Mouse (Mus musculus): ENCODE measurements at regions not wholly inside any gene's neighbourhood (a gene's known extent, or its start where the extent isn't known, plus 50 kb on each side); places are given as distances from the start of the nearest gene placed in this dataset.
"Not testable (repeated sequence)": the region's sequence is repeated elsewhere in the genome, so short reads cannot be mapped to it uniquely, and the experiment has no call there.

GRCm38 (mm10) chr10:25702146-25702545 is 166.1 kb upstream of the Smlr1 start:
- DNase-seq (ENCODE audit: low read depth, low spot score), result no peak

DNA sequence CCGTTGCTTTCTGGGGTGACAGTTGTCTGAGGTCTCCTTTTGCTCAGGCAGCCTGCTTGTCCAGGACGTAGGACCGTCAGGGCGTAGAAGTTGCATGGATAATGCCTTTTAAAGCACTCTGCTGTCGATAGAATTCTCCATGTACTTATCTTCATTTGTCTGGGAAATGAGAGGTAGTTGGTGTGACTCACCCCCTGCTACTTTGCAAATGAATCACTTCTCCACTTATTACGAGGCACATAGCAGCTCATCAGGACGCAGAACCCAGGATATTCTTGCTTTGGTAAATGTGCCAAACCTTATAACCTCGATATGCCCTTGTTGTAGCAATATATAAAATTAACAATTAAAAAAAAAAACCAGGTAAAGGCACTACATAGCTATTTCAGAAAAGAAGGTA is 159.7 kb upstream of the Smlr1 start:
- DNase-seq (ENCODE audit: low read depth, low spot score), result no peak

GRCm38 (mm10) chr10:25681243-25681642 is 145.2 kb upstream of the Smlr1 start:
- DNase-seq (ENCODE audit: low read depth, low spot score), result peak; percentile 52

DNA sequence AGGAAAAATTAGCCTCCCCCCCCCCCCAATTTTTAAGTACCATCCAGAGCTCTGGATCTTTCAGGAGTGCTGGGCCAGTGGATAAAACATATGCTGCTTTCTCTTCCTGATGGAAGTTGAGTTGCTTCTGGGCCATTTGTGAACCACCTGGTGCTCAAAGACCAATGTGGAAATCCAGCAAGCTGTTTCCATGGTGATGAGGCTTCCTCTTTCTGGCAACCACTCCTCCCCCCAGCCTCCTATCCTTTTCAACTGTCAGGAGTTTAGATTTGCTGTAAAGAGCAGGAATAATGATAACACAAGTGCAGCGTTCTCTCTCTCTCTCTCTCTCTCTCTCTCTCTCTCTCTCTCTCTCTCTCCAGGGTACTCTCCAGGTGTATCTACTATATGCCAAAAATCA is 141.8 kb upstream of the Smlr1 start:
- no peak for DNase-seq (ENCODE audit: low read depth, low spot score)

- DNase-seq (ENCODE audit: low read depth, low spot score), result no peak
These were observed 139.3 kb upstream of the Smlr1 start for GRCm38 (mm10) chr10:25675368-25675767.

DNA sequence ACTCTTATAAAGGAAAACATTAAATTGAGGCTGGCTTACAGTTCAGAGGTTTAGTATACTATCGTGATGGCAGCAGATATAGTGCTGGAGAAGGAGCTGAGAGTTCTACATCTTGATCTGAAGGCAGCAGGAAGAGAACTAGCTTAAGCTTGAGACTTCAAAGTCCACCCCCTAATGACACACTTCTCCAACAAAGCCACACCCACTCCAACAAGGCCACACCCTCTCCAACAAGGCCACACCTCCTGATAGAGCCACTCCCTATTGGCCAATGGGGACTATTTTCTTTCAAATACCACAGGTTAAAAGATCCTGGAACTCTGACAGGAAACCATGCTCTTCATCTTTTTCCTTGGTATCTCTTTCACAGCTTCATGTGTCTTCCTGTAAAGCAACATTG is 134.0 kb upstream of the Smlr1 start:
- DNase-seq (ENCODE audit: low read depth, low spot score), result no peak

GRCm38 (mm10) chr10:25652742-25653563 is 116.9 kb upstream of the Smlr1 start:
- DNase-seq (ENCODE audit: low read depth, low spot score), result no peak

- no peak for DNase-seq (ENCODE audit: low read depth, low spot score)
These were observed 111.7 kb upstream of the Smlr1 start for GRCm38 (mm10) chr10:25647740-25648139.

DNA sequence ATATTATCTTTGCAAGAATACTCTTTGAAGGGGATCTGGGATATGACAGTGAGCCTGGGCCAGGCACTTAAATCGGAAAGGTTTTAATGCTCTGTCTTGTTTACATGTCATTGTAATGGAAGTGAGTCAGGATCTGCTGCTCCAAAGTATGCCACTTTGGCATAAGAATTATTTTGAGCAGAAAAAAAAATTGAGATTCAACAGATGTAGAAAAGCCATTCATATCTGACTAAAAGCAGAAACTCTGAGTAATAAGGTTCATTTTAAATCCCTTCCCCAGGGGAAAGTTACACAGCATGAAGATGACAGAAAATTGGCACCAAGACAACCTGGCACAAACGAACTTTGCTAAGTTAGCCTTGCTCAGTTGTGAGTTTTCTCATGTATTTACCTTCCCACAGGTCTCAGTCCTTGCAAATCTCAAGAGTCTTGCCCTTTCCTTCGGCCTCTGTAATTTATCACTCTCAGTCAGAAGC is 107.5 kb upstream of the Smlr1 start:
- no peak for DNase-seq (ENCODE audit: low read depth, low spot score)

GRCm38 (mm10) chr10:25642079-25642696 is 106.1 kb upstream of the Smlr1 start:
- DNase-seq (ENCODE audit: low read depth, low spot score), result no peak

DNA sequence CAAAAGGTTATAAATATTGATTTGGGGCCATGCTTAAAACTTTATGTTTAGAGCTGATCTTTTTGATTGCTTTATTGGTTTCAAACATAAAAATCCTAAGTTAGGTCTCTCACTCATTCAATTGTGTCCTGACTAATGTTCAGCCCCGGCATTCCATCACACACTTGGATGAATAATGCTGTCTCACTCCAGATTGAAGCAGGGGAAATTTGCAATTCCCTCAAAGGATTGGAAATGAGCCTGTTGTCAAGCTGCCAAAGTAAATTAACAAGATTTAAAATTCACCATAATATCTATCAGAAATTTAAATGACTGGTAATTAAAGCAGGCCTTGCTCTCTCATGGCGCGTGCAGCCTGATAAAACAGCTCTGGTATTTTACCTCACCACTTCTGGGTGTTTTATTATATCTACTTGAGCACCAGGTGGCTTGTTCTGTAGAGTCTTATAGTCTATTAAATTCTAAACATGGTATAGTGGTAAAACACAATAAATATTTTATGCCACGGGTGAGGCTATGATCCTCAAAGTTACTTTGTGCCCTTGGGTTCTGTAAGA is 97.1 kb upstream of the Smlr1 start:
- DNase-seq (ENCODE audit: low read depth, low spot score), result no peak

- DNase-seq (ENCODE audit: low read depth, low spot score), result no peak
These were observed 96.2 kb upstream of the Smlr1 start for GRCm38 (mm10) chr10:25632306-25632705.

GRCm38 (mm10) chr10:25622585-25622984 is 86.5 kb upstream of the Smlr1 start:
- DNase-seq (ENCODE audit: low read depth, low spot score), result no peak

DNA sequence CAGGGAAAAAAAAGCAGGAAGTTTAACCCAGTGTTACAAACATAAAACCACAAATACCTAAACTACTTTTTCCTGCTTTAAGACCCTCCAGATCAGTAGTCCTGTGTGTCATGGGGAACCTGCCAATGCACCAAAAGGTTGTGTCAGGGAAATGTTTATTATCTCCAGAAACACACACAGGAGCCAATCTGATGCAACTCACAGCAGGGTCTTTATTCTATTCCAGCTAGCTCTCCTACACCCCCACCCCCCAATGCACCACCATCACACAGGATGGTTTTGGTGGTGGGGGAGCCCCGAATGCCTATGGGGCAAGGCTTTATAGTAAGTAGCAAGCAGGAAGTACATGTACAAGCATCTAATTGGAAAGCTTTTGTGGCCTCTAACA is 85.7 kb upstream of the Smlr1 start:
- not testable (repeated sequence) for DNase-seq (ENCODE audit: low read depth, low spot score)

DNA sequence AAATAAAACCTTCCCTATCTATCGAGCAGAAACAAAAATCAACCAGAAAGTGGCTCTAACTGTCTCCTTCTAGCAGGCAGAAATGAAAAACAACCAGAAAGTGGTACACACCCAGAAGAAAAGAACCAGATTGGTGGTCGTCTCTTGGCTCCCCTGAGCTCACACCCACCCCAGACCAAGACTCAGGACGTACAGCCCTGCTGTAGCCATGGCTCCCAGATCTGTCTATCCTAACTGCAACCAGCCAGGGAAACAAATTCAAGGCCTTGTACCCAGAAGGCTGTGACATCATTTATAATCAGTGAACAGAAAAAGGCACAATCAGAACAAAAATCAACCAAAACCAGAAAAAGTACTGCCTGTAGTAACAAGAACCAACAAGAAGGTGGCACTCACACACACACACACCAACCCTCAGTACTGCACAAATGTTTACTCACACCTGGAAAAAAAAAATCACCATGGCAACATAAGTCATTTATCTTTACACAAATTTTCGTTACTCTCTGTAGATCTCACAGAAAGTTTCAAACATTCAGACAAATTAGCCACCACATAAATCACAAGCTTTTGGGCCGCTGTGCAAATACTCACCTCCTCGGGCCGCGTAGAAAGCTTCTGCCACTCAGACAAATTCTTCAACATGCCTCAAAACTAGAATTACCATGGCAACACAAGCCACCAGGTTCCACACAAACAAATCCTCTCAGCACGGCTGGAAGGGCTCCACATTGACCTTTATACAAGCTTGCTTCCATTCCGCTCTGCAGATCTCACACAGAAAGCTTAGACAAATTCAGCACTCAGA is 85.1 kb upstream of the Smlr1 start:
- peak; percentile 27 for DNase-seq (ENCODE audit: low read depth, low spot score)

DNA sequence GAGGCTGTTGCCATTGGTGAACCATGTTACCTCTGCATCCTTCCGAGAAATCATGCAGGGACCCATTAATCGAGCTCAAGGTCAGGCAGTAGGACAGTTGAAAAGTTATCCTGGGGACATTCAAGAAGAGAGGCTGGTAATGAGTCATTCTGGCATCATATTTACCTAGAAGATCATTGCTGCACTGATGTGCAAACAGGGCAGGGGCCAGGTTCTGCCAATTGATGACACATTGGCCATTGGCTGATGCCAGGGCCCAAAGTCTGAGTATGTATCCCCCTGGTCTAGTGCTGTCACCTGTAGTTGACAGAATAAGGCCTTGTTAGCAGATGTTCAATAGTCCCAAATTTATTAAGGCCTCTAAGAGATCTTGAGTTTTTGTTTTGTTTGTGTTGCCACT is 83.6 kb upstream of the Smlr1 start:
- DNase-seq (ENCODE audit: low read depth, low spot score), result no peak

GRCm38 (mm10) chr10:25601471-25601870 is 65.4 kb upstream of the Smlr1 start:
- no peak for DNase-seq (ENCODE audit: low read depth, low spot score)

DNA sequence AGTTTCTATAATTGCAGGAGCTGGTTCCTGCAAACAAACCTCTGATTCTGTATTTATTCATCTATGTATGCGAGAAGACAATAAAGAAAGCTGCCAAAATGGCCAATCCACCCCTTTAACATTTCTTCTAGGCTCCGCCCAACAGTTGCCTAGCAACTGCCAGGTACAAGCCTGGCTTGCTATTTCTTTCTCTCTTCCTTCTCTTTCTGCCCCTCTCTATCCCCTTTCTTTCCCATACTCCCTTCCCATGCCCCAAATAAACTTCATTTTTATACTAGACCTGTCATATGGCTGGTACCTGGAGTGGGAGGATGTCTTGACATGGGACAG is 53.2 kb upstream of the Smlr1 start:
- no peak for DNase-seq (ENCODE audit: low read depth, low spot score)

GRCm38 (mm10) chr10:25588611-25589315 is 52.7 kb upstream of the Smlr1 start:
- no peak for DNase-seq (ENCODE audit: low read depth, low spot score)
